Mouse (Mus musculus): ENCODE results near the gene Tnni1. TPM values are rescaled to one million over a fixed set of nuclear protein-coding genes. Genes with fewer than 3 reads are reported as not detected.

The Tnni1 gene
- polyA plus RNA-seq, 1 experiment from 2014 or later: 2,290 TPM

DNA sequence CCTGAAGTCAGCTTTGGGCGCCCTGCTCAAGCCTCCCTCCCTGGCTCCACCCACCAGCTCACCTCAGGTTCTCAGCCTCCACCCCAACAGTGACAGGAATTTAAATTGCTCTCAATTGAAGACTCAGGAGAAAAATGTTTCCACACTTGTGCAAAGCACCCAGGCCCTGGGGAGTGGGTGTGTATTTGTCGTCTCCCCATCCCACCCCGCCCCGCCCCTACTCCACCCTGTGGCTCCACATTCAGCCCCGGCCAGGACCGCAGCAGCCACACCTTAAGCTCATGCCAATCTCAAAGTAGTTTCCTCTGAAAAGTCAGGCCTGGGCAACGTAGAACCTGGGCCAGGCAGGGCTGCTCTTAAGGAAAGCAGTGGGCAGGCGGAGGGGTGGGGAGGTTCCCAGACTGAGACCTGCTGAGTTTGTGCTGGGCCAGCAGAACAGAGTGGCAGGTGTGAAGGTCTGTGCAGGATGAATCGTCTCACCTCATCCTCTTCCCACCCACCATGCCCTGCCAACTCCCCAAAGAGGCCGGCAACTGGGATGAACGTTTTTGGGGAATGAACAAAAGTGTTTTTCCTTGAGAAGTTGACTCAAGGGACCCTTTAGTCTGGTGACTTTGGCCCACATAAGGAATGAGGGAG lies 78.0 kb downstream of the Tnni1 start:
- no peak overlapping the region for H3K4me3 ChIP-seq
- 54% methylated on average over 11 of the region's 11 CpGs for WGBS

DNA sequence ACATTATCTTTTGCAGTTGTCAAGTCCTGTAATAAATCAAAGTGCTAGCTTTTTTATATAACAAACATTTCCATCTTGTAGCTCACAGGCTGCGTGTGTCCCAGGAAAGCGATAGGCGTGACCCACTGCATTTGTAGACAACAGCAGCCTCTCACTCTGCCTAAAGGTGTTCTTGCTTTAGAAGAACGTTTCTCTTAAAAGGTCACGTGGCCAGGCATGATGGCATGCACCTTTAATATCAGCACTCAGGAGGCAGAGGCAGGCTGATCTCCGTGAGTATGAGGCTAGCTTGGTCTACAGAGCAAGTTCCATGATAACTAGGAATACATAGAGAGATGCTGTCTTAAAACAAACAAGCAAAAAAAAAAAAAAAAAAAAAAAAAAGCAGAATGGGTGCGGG lies 79.3 kb downstream of the Tnni1 start:
- no peak for DNase-seq (ENCODE audit: low spot score)
- H3K9me3 ChIP-seq: no peaks in the 10 kb centered on the region
- H3K4me1 ChIP-seq: peaks cover 34% of the 10 kb centered on the region
- H3K36me3 ChIP-seq: 0 out of 2 replicates have a peak, but pooled peaks cover under 1% of the 10 kb centered on the region
- WGBS: 91% methylated on average over 7 of the region's 7 CpGs
- no peak overlapping the region for H3K4me3 ChIP-seq
- no peaks in the 10 kb centered on the region for H3K27me3 ChIP-seq (ENCODE audit: insufficient read depth, poor library complexity, severe bottlenecking)
- H3K27ac ChIP-seq: no peak overlapping the region

More for the DNA sequence above, 78.0 kb downstream of the Tnni1 start:
- peaks cover 39% of the 10 kb centered on the region for H3K4me1 ChIP-seq
- H3K9me3 ChIP-seq: no peaks in the 10 kb centered on the region
- H3K27ac ChIP-seq: no peak overlapping the region
- H3K27me3 ChIP-seq (ENCODE audit: insufficient read depth, poor library complexity, severe bottlenecking): no peaks in the 10 kb centered on the region
- H3K36me3 ChIP-seq: peaks cover 13% of the 10 kb centered on the region
- no peak for DNase-seq (ENCODE audit: low spot score)

Other genes with a start within 250 kb of the Tnni1 start
- gene Nav1, start 172.1 kb upstream of the Tnni1 start, polyA plus RNA-seq (2016; fragmentation: Nextera tagmentation; extraction: Ambion mirVana): 26.5 and 33.0 TPM in 2 replicates
- gene Csrp1, start 59.4 kb upstream of the Tnni1 start, polyA plus RNA-seq (2016; fragmentation: Nextera tagmentation; extraction: Ambion mirVana): 202 and 238 TPM in 2 replicates
- gene Phlda3, start 13.3 kb upstream of the Tnni1 start, polyA plus RNA-seq (2016; fragmentation: Nextera tagmentation; extraction: Ambion mirVana): 63.2 and 65.3 TPM in 2 replicates
- gene Lad1, start 39.2 kb downstream of the Tnni1 start, polyA plus RNA-seq (2016; fragmentation: Nextera tagmentation; extraction: Ambion mirVana): 3.3 and 6.8 TPM in 2 replicates
- gene Tnnt2, start 56.9 kb downstream of the Tnni1 start, polyA plus RNA-seq (2016; fragmentation: Nextera tagmentation; extraction: Ambion mirVana): 2,168 and 3,634 TPM in 2 replicates
- 0.04 TPM in 1 of 2 replicates, not detected in the other for gene Pkp1, start 139.8 kb downstream of the Tnni1 start, polyA plus RNA-seq (2016; fragmentation: Nextera tagmentation; extraction: Ambion mirVana)
- not detected in 2 replicates for gene Igfn1, start 226.9 kb downstream of the Tnni1 start, polyA plus RNA-seq (2016; fragmentation: Nextera tagmentation; extraction: Ambion mirVana)
- 155 and 166 TPM in 2 replicates for gene Tmem9, start 228.7 kb downstream of the Tnni1 start, polyA plus RNA-seq (2016; fragmentation: Nextera tagmentation; extraction: Ambion mirVana)

All from heart, embryonic 10.5 days (tissue).